Mouse (Mus musculus) lung, embryonic 16.5 days (tissue): Measurements from ENCODE around the gene Myrfl. TPM values are rescaled to one million over a fixed set of nuclear protein-coding genes. Genes with fewer than 3 reads are reported as not detected.

ENCODE experiments used
- ATAC-seq: fragments of 200-750 bp; cut with Nextera tagmentation; 2 replicates; pipeline ENCODE4 v1.8.0; 2017; ENCODE audit warnings: low read depth, mild to moderate bottlenecking, moderate library complexity
- H3K27ac ChIP-seq: fragments of 300-500 bp; sonication (generic); 2 replicates; pipeline ENCODE4 v1.5.1; 2014; ENCODE audit warnings: mild to moderate bottlenecking, control low read depth, low read length
- H3K27me3 ChIP-seq: fragments of 300-500 bp; sonication (generic); 2 replicates; pipeline ENCODE4 v1.6.1; 2014; ENCODE audit warnings: low read depth, low read length, mixed read lengths; ENCODE audit not compliant: control insufficient read depth, insufficient read depth
- H3K36me3 ChIP-seq: fragments of 300-500 bp; sonication (generic); 2 replicates; pipeline ENCODE4 v1.6.1; 2014; ENCODE audit warnings: low read length; ENCODE audit not compliant: control insufficient read depth, insufficient read depth
- H3K4me1 ChIP-seq: fragments of 300-500 bp; sonication (generic); replicated peaks from 2 replicates; pipeline ENCODE4 v1.6.1; 2014; ENCODE audit warnings: low read length, mixed read lengths; ENCODE audit not compliant: control insufficient read depth, insufficient read depth
- H3K4me2 ChIP-seq: fragments of 300-500 bp; sonication (generic); 2 replicates; pipeline ENCODE4 v1.6.1; 2014; ENCODE audit warnings: low read depth, low read length, control low read depth
- H3K4me3 ChIP-seq: fragments of 300-500 bp; sonication (generic); 2 replicates; pipeline ENCODE4 v1.5.1; 2014; ENCODE audit warnings: mild to moderate bottlenecking, low read length, control low read depth
- H3K9ac ChIP-seq: fragments of 300-500 bp; sonication (generic); 2 replicates; pipeline ENCODE4 v1.6.1; 2014; ENCODE audit warnings: low read length, control low read depth
- H3K9me3 ChIP-seq: fragments of 300-500 bp; sonication (generic); 2 replicates; pipeline ENCODE4 v1.6.1; 2016; ENCODE audit warnings: low read length; ENCODE audit not compliant: control insufficient read depth
- WGBS: fragments of 180-500 bp; shearing (Covaris S2); extraction: QIAGEN DNeasy Blood & Tissue Kit; methylation state at CpG from one replicate; pipeline ENCODE4 v1.1.7; 2014; 5-methylcytosine and 5-hydroxymethylcytosine counted together
- polyA plus RNA-seq: library from polyadenylated mRNA; unstranded; fragments of >200 nt; fragmentation: Nextera tagmentation; extraction: Ambion mirVana; gene quantifications from 2 replicates; pipeline ENCODE4 v1.2.1, GENCODE M21; 2015

The Myrfl gene
- polyA plus RNA-seq, 1 experiment from 2014 or later: 0.08 TPM

- no peak overlapping the region for H3K27ac ChIP-seq
- no peaks in the 10 kb centered on the region for H3K27me3 ChIP-seq
- H3K36me3 ChIP-seq: no peaks in the 10 kb centered on the region
- WGBS: 48% methylated on average over 3 of the region's 5 CpGs
- no peak overlapping the region for H3K4me2 ChIP-seq
- no peak overlapping the region for H3K9ac ChIP-seq
- H3K4me1 ChIP-seq: no peaks in the 10 kb centered on the region
- H3K9me3 ChIP-seq: no peaks in the 10 kb centered on the region
- no peak overlapping the region for H3K4me3 ChIP-seq
- no peak for ATAC-seq
Measured at GRCm38 (mm10) chr10:116783020-116783419, 113.7 kb downstream of the Myrfl start.

- 83% methylated on average over 8 of the region's 8 CpGs for WGBS
- Histone ChIP-seq H3K27ac (no peak overlapping the region), H3K27me3 (no peaks in the 10 kb centered on the region), H3K36me3 (no peaks in the 10 kb centered on the region), H3K4me1 (no peaks in the 10 kb centered on the region), H3K4me2 (no peak overlapping the region), H3K9me3 (no peaks in the 10 kb centered on the region), H3K4me3 (no peak overlapping the region), H3K9ac (no peak overlapping the region)
- no peak for ATAC-seq
Measured at GRCm38 (mm10) chr10:116777947-116778346, 118.8 kb downstream of the Myrfl start.

- no peak for ATAC-seq
- H3K36me3 ChIP-seq: no peaks in the 10 kb centered on the region
- no peak overlapping the region for H3K27ac ChIP-seq
- no peaks in the 10 kb centered on the region for H3K9me3 ChIP-seq
- 81% methylated on average over 14 of the region's 14 CpGs for WGBS
- no peak overlapping the region for H3K9ac ChIP-seq
- no peaks in the 10 kb centered on the region for H3K4me1 ChIP-seq
- H3K4me3 ChIP-seq: no peak overlapping the region
- no peaks in the 10 kb centered on the region for H3K27me3 ChIP-seq
- no peak overlapping the region for H3K4me2 ChIP-seq
Measured at GRCm38 (mm10) chr10:116776846-116777245, 119.9 kb downstream of the Myrfl start.

- no peaks in the 10 kb centered on the region for H3K27me3 ChIP-seq
- 60% methylated on average over 15 of the region's 15 CpGs for WGBS
- no peak for ATAC-seq
- H3K9ac ChIP-seq: no peak overlapping the region
- H3K9me3 ChIP-seq: no peaks in the 10 kb centered on the region
- no peak overlapping the region for H3K4me2 ChIP-seq
- peaks cover under 1% of the 10 kb centered on the region; the same call in 1 of the 2 replicates for H3K4me1 ChIP-seq
- no peaks in the 10 kb centered on the region for H3K36me3 ChIP-seq
- H3K4me3 ChIP-seq: no peak overlapping the region
- H3K27ac ChIP-seq: no peak overlapping the region
Measured at GRCm38 (mm10) chr10:116773846-116774750, 122.6 kb downstream of the Myrfl start.

GRCm38 (mm10) chr10:116771215-116771935 is 125.3 kb downstream of the Myrfl start:
- Histone ChIP-seq H3K9ac (no peak overlapping the region), H3K36me3 (no peaks in the 10 kb centered on the region), H3K4me3 (no peak overlapping the region), H3K9me3 (0 out of 2 replicates have a peak, but pooled peaks cover 2% of the 10 kb centered on the region), H3K27me3 (no peaks in the 10 kb centered on the region), H3K4me1 (peaks cover 6% of the 10 kb centered on the region; the same call in 1 of the 2 replicates), H3K4me2 (peak overlapping the region; percentile 31), H3K27ac (no peak overlapping the region)
- WGBS: 51% methylated on average over 21 of the region's 21 CpGs
- ATAC-seq: peak; percentile 73

GRCm38 (mm10) chr10:116768642-116769041 is 128.1 kb downstream of the Myrfl start:
- Histone ChIP-seq H3K4me1 (peaks cover 6% of the 10 kb centered on the region; the same call in 1 of the 2 replicates), H3K4me2 (0 out of 2 replicates have a peak overlapping the region, but pooled peaks have one; percentile 11), H3K4me3 (no peak overlapping the region), H3K27ac (no peak overlapping the region), H3K36me3 (no peaks in the 10 kb centered on the region), H3K9ac (no peak overlapping the region), H3K9me3 (0 out of 2 replicates have a peak, but pooled peaks cover 2% of the 10 kb centered on the region), H3K27me3 (no peaks in the 10 kb centered on the region)
- ATAC-seq: peak; percentile 70
- WGBS: 30% methylated on average over 13 of the region's 13 CpGs

GRCm38 (mm10) chr10:116766525-116766924 is 130.2 kb downstream of the Myrfl start:
- Histone ChIP-seq H3K27ac (no peak overlapping the region), H3K4me1 (peaks cover 6% of the 10 kb centered on the region; the same call in 1 of the 2 replicates), H3K36me3 (no peaks in the 10 kb centered on the region), H3K4me2 (no peak overlapping the region), H3K4me3 (no peak overlapping the region), H3K27me3 (no peaks in the 10 kb centered on the region), H3K9me3 (0 out of 2 replicates have a peak, but pooled peaks cover 2% of the 10 kb centered on the region), H3K9ac (no peak overlapping the region)
- no peak for ATAC-seq
- 72% methylated on average over 6 of the region's 6 CpGs for WGBS

GRCm38 (mm10) chr10:116761476-116762068 is 135.1 kb downstream of the Myrfl start:
- no peaks in the 10 kb centered on the region for H3K27me3 ChIP-seq
- no peak overlapping the region for H3K27ac ChIP-seq
- no peak overlapping the region for H3K9ac ChIP-seq
- no peaks in the 10 kb centered on the region for H3K9me3 ChIP-seq
- H3K36me3 ChIP-seq: no peaks in the 10 kb centered on the region
- H3K4me1 ChIP-seq: peaks cover 3% of the 10 kb centered on the region; the same call in 1 of the 2 replicates
- no peak overlapping the region for H3K4me2 ChIP-seq
- peak; percentile 20; the same call in 1 of the 2 replicates for ATAC-seq
- no peak overlapping the region for H3K4me3 ChIP-seq
- 34% methylated on average over 4 of the region's 4 CpGs for WGBS

- no peak for ATAC-seq
- H3K36me3 ChIP-seq: no peaks in the 10 kb centered on the region
- H3K4me3 ChIP-seq: no peak overlapping the region
- WGBS: 83% methylated on average over 14 of the region's 14 CpGs
- no peak overlapping the region for H3K27ac ChIP-seq
- peaks cover 3% of the 10 kb centered on the region; the same call in 1 of the 2 replicates for H3K4me1 ChIP-seq
- H3K9ac ChIP-seq: no peak overlapping the region
- H3K4me2 ChIP-seq: no peak overlapping the region
- H3K27me3 ChIP-seq: no peaks in the 10 kb centered on the region
- H3K9me3 ChIP-seq: no peaks in the 10 kb centered on the region
Measured at GRCm38 (mm10) chr10:116760561-116760960, 136.2 kb downstream of the Myrfl start.
